Mouse (Mus musculus): ENCODE data around the gene Cbs. TPM values are rescaled to one million over a fixed set of nuclear protein-coding genes. Genes with fewer than 3 reads are reported as not detected.

The Cbs gene
- polyA plus RNA-seq, 1 experiment from 2014 or later = 3.9 TPM

- ATAC-seq (ENCODE audit: low read depth) (no peak), DNase-seq (ENCODE audit: low spot score) (no peak)
- Histone ChIP-seq H3K27ac (replicated peaks; ENCODE audit: low read depth, low read length) (no peak overlapping the region), H3K9ac (ENCODE audit: low read depth, low read length) (no peak overlapping the region; the same call in 1 of the 2 replicates), H3K27me3 (replicated peaks; ENCODE audit: control insufficient read depth, insufficient read depth, low read length) (no peaks in the 10 kb centered on the region), H3K4me1 (ENCODE audit: control insufficient read depth, insufficient read depth, low read length) (no peaks in the 10 kb centered on the region), H3K9me3 (ENCODE audit: control insufficient read depth, low read length) (no peaks in the 10 kb centered on the region), H3K36me3 (ENCODE audit: control insufficient read depth, insufficient read depth, low read length) (peaks cover 50% of the 10 kb centered on the region), H3K4me2 (ENCODE audit: low read depth, low read length) (peak overlapping the region; percentile 66; the same call in 1 of the 2 replicates), H3K4me3 (ENCODE audit: low read depth, low read length) (no peak overlapping the region)
- 87% methylated on average over 5 of the region's 5 CpGs for WGBS
These were observed 19.6 kb upstream of the Cbs start for GRCm38 (mm10) chr17:31656682-31657081.

GRCm38 (mm10) chr17:31655366-31655765, 18.3 kb upstream of the Cbs start:
- no peak for ATAC-seq (ENCODE audit: low read depth)
- H3K9me3 ChIP-seq (ENCODE audit: control insufficient read depth, low read length) = no peaks in the 10 kb centered on the region
- H3K4me2 ChIP-seq (ENCODE audit: low read depth, low read length) = no peak overlapping the region
- H3K9ac ChIP-seq (ENCODE audit: low read depth, low read length) = no peak overlapping the region
- 67% methylated on average over 4 of the region's 4 CpGs for WGBS
- H3K27ac ChIP-seq (replicated peaks; ENCODE audit: low read depth, low read length) = no peak overlapping the region
- no peak overlapping the region for H3K4me3 ChIP-seq (ENCODE audit: low read depth, low read length)
- no peaks in the 10 kb centered on the region for H3K4me1 ChIP-seq (ENCODE audit: control insufficient read depth, insufficient read depth, low read length)
- no peaks in the 10 kb centered on the region for H3K27me3 ChIP-seq (replicated peaks; ENCODE audit: control insufficient read depth, insufficient read depth, low read length)
- peaks cover 63% of the 10 kb centered on the region for H3K36me3 ChIP-seq (ENCODE audit: control insufficient read depth, insufficient read depth, low read length)
- DNase-seq (ENCODE audit: low spot score) = no peak

GRCm38 (mm10) chr17:31653277-31653676, 16.2 kb upstream of the Cbs start:
- 78% methylated on average over 6 of the region's 6 CpGs for WGBS
- DNase-seq (ENCODE audit: low spot score) = no peak
- H3K27ac ChIP-seq (replicated peaks; ENCODE audit: low read depth, low read length) = no peak overlapping the region

GRCm38 (mm10) chr17:31652152-31652551, 15.1 kb upstream of the Cbs start:
- Histone ChIP-seq H3K4me1 (ENCODE audit: control insufficient read depth, insufficient read depth, low read length) (no peaks in the 10 kb centered on the region), H3K9ac (ENCODE audit: low read depth, low read length) (no peak overlapping the region), H3K27me3 (replicated peaks; ENCODE audit: control insufficient read depth, insufficient read depth, low read length) (no peaks in the 10 kb centered on the region), H3K4me3 (ENCODE audit: low read depth, low read length) (no peak overlapping the region), H3K36me3 (ENCODE audit: control insufficient read depth, insufficient read depth, low read length) (peaks cover 95% of the 10 kb centered on the region), H3K27ac (replicated peaks; ENCODE audit: low read depth, low read length) (no peak overlapping the region), H3K4me2 (ENCODE audit: low read depth, low read length) (no peak overlapping the region), H3K9me3 (ENCODE audit: control insufficient read depth, low read length) (no peaks in the 10 kb centered on the region)
- WGBS = 88% methylated on average over 14 of the region's 14 CpGs
- ATAC-seq (ENCODE audit: low read depth) (no peak), DNase-seq (ENCODE audit: low spot score) (no peak)

More at GRCm38 (mm10) chr17:31653277-31653676, 16.2 kb upstream of the Cbs start:
- no peak for ATAC-seq (ENCODE audit: low read depth)
- peaks cover 84% of the 10 kb centered on the region for H3K36me3 ChIP-seq (ENCODE audit: control insufficient read depth, insufficient read depth, low read length)
- H3K9ac ChIP-seq (ENCODE audit: low read depth, low read length) = no peak overlapping the region
- no peak overlapping the region for H3K4me2 ChIP-seq (ENCODE audit: low read depth, low read length)
- H3K27me3 ChIP-seq (replicated peaks; ENCODE audit: control insufficient read depth, insufficient read depth, low read length) = no peaks in the 10 kb centered on the region
- no peak overlapping the region for H3K4me3 ChIP-seq (ENCODE audit: low read depth, low read length)
- no peaks in the 10 kb centered on the region for H3K9me3 ChIP-seq (ENCODE audit: control insufficient read depth, low read length)
- no peaks in the 10 kb centered on the region for H3K4me1 ChIP-seq (ENCODE audit: control insufficient read depth, insufficient read depth, low read length)

- no peak overlapping the region for H3K27ac ChIP-seq (replicated peaks; ENCODE audit: low read depth, low read length)
- DNase-seq (ENCODE audit: low spot score) (no peak), ATAC-seq (ENCODE audit: low read depth) (peak; percentile 37; the same call in 1 of the 2 replicates)
- WGBS = 96% methylated on average over 5 of the region's 5 CpGs
- H3K9ac ChIP-seq (ENCODE audit: low read depth, low read length) = no peak overlapping the region
- H3K4me3 ChIP-seq (ENCODE audit: low read depth, low read length) = no peak overlapping the region
- H3K4me2 ChIP-seq (ENCODE audit: low read depth, low read length) = no peak overlapping the region
- no peaks in the 10 kb centered on the region for H3K27me3 ChIP-seq (replicated peaks; ENCODE audit: control insufficient read depth, insufficient read depth, low read length)
- H3K9me3 ChIP-seq (ENCODE audit: control insufficient read depth, low read length) = no peaks in the 10 kb centered on the region
- H3K36me3 ChIP-seq (ENCODE audit: control insufficient read depth, insufficient read depth, low read length) = peaks cover 59% of the 10 kb centered on the region
- no peaks in the 10 kb centered on the region for H3K4me1 ChIP-seq (ENCODE audit: control insufficient read depth, insufficient read depth, low read length)
These were observed 9.4 kb upstream of the Cbs start for GRCm38 (mm10) chr17:31646199-31647002.

DNA sequence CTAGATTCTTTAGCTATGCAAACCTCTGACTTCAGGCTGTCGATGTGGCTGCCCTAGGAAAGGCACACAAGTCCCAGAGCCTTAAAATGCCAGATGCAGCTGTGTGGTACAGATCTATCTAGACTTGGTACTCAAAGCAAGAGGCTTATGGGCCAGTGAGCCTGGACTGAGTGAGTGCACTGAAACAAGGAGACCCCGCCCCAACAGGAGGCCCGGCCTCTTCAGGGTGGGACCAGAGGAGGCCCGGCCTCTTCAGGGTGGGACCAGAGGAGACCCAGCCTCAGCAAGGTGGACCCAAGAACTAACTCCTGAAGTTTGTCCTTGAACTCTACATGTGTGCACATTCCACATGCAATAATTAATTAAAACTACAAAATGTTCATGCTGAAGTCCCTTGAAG, 5.9 kb upstream of the Cbs start:
- no peak overlapping the region for H3K27ac ChIP-seq (replicated peaks; ENCODE audit: low read depth, low read length)
- no peak overlapping the region for H3K4me2 ChIP-seq (ENCODE audit: low read depth, low read length)
- H3K36me3 ChIP-seq (ENCODE audit: control insufficient read depth, insufficient read depth, low read length) = peaks cover 24% of the 10 kb centered on the region
- ATAC-seq (ENCODE audit: low read depth) = no peak
- H3K9me3 ChIP-seq (ENCODE audit: control insufficient read depth, low read length) = no peaks in the 10 kb centered on the region
- no peak overlapping the region for H3K4me3 ChIP-seq (ENCODE audit: low read depth, low read length)
- H3K4me1 ChIP-seq (ENCODE audit: control insufficient read depth, insufficient read depth, low read length) = peaks cover under 1% of the 10 kb centered on the region; the same call in 1 of the 2 replicates
- no peak overlapping the region for H3K9ac ChIP-seq (ENCODE audit: low read depth, low read length)
- DNase-seq (ENCODE audit: low spot score) = no peak
- 75% methylated on average over 4 of the region's 4 CpGs for WGBS
- no peaks in the 10 kb centered on the region; the same call in 1 of the 2 replicates for H3K27me3 ChIP-seq (replicated peaks; ENCODE audit: control insufficient read depth, insufficient read depth, low read length)

GRCm38 (mm10) chr17:31642331-31642730, 5.3 kb upstream of the Cbs start:
- no peak overlapping the region for H3K27ac ChIP-seq (replicated peaks; ENCODE audit: low read depth, low read length)
- no peaks in the 10 kb centered on the region for H3K9me3 ChIP-seq (ENCODE audit: control insufficient read depth, low read length)
- ATAC-seq (ENCODE audit: low read depth) (no peak), DNase-seq (ENCODE audit: low spot score) (no peak)
- no peak overlapping the region for H3K4me2 ChIP-seq (ENCODE audit: low read depth, low read length)
- no peaks in the 10 kb centered on the region; the same call in 1 of the 2 replicates for H3K27me3 ChIP-seq (replicated peaks; ENCODE audit: control insufficient read depth, insufficient read depth, low read length)
- no peak overlapping the region for H3K9ac ChIP-seq (ENCODE audit: low read depth, low read length)
- H3K36me3 ChIP-seq (ENCODE audit: control insufficient read depth, insufficient read depth, low read length) = peaks cover 18% of the 10 kb centered on the region
- no peak overlapping the region for H3K4me3 ChIP-seq (ENCODE audit: low read depth, low read length)
- H3K4me1 ChIP-seq (ENCODE audit: control insufficient read depth, insufficient read depth, low read length) = peaks cover 6% of the 10 kb centered on the region; the same call in 1 of the 2 replicates
- 41% methylated on average over 8 of the region's 8 CpGs for WGBS

- Histone ChIP-seq H3K27me3 (replicated peaks; ENCODE audit: control insufficient read depth, insufficient read depth, low read length) (peaks cover 19% of the 10 kb centered on the region), H3K9ac (ENCODE audit: low read depth, low read length) (no peak overlapping the region), H3K4me2 (ENCODE audit: low read depth, low read length) (no peak overlapping the region), H3K4me1 (ENCODE audit: control insufficient read depth, insufficient read depth, low read length) (peaks cover 14% of the 10 kb centered on the region), H3K36me3 (ENCODE audit: control insufficient read depth, insufficient read depth, low read length) (no peaks in the 10 kb centered on the region), H3K9me3 (ENCODE audit: control insufficient read depth, low read length) (no peaks in the 10 kb centered on the region), H3K4me3 (ENCODE audit: low read depth, low read length) (no peak overlapping the region), H3K27ac (replicated peaks; ENCODE audit: low read depth, low read length) (no peak overlapping the region)
- DNase-seq (ENCODE audit: low spot score) (no peak), ATAC-seq (ENCODE audit: low read depth) (no peak)
- 64% methylated on average over 4 of the region's 4 CpGs for WGBS
These were observed 2.6 kb upstream of the Cbs start for GRCm38 (mm10) chr17:31639651-31640050.

Data from embryonic facial prominence, embryonic 14.5 days (tissue).